Comparison of ENCODE assay signal across 13 mouse cellular contexts in genomic region chr6:91408616-91409015, GRCm38 (mm10). TPM values are rescaled to one million over a fixed set of nuclear protein-coding genes. Genes with fewer than 3 reads are reported as not detected.
A peak's percentile ranks its signal among the peaks of the same experiment; 100 is the strongest.
DNase-seq lines count a peak whose midpoint lies in the region; ATAC-seq and TF ChIP-seq lines count a peak whose summit lies in the region.
"Had no signal": no experiment of that assay in that cellular context is flagged by ENCODE, and none has a peak within 500 bp of the region (broad histone marks: within the 10 kb centered on the region; RNA-seq: fewer than 3 reads in every experiment).

No protein-coding gene starts in this region.

- TF ChIP-seq POLR2A in olfactory bulb, adult 2 months (IDR thresholded peaks at IDR 0.05; ENCODE audit: insufficient read depth, low read depth, low read length): no peak

- no peak for DNase-seq in midbrain, embryonic 10.5 days (ENCODE audit: low spot score)
- peak; percentile 85 to 88 for DNase-seq in cerebellum, postnatal 25 days
- no peak for DNase-seq in embryo, embryonic 10 days (ENCODE audit: low spot score)
- DNase-seq in embryo, embryonic 9.5 days (ENCODE audit: extremely low spot score): no peak
- DNase-seq: adrenal gland, adult 2 months had no signal

- peaks cover 53% of the 10 kb centered on the region for H3K36me3 ChIP-seq in midbrain, embryonic 10.5 days
- H3K36me3 ChIP-seq in midbrain, embryonic 16.5 days (ENCODE audit: control insufficient read depth, insufficient read depth, low read length): no peaks in the 10 kb centered on the region
- H3K36me3 ChIP-seq in hindbrain, embryonic 12.5 days: no peaks in the 10 kb centered on the region; the same call in 1 of the 2 replicates
- H3K36me3 ChIP-seq: embryonic facial prominence, embryonic 13.5 days; G1E; limb, embryonic 13.5 days had no signal

- 88% methylated on average over 13 of the region's 13 CpGs for WGBS in midbrain, embryonic 10.5 days
- 87% methylated on average over 13 of the region's 13 CpGs for WGBS in midbrain, embryonic 16.5 days
- WGBS in hindbrain, embryonic 12.5 days: 90% methylated on average over 13 of the region's 13 CpGs
- WGBS in olfactory bulb, adult 2 months: 64% methylated on average over 13 of the region's 13 CpGs

- no peak overlapping the region for H3K9ac ChIP-seq in midbrain, embryonic 16.5 days (ENCODE audit: low read depth, low read length)
- H3K9ac ChIP-seq in hindbrain, embryonic 12.5 days: no peak overlapping the region
- H3K9ac ChIP-seq: embryonic facial prominence, embryonic 13.5 days; limb, embryonic 13.5 days had no signal

- ATAC-seq in midbrain, embryonic 16.5 days: no peak
- no peak for ATAC-seq in hindbrain, embryonic 12.5 days (ENCODE audit: low FRiP score)

- TF ChIP-seq CTCF in olfactory bulb, adult 2 months (IDR thresholded peaks at IDR 0.05; ENCODE audit: insufficient read depth, low read depth, low read length): no peak

- H3K27ac ChIP-seq in midbrain, embryonic 10.5 days (replicated peaks): no peak overlapping the region
- no peak overlapping the region for H3K27ac ChIP-seq in midbrain, embryonic 16.5 days (ENCODE audit: low read length)
- no peak overlapping the region for H3K27ac ChIP-seq in hindbrain, embryonic 12.5 days
- H3K27ac ChIP-seq in olfactory bulb, adult 2 months (ENCODE audit: insufficient read depth, low read depth, low read length): no peak overlapping the region
- H3K27ac ChIP-seq: embryonic facial prominence, embryonic 13.5 days; heart, adult 2 months; limb, embryonic 13.5 days had no signal

- H3K4me2 ChIP-seq in midbrain, embryonic 16.5 days (ENCODE audit: low read length): no peak overlapping the region; the same call in 1 of the 2 replicates
- peak overlapping the region; percentile 97 for H3K4me2 ChIP-seq in hindbrain, embryonic 12.5 days (replicated peaks)

- H3K9me3 ChIP-seq in midbrain, embryonic 10.5 days (replicated peaks): no peaks in the 10 kb centered on the region
- no peaks in the 10 kb centered on the region for H3K9me3 ChIP-seq in midbrain, embryonic 16.5 days (replicated peaks; ENCODE audit: control insufficient read depth, low read length, poor library complexity, severe bottlenecking)
- H3K9me3 ChIP-seq in hindbrain, embryonic 12.5 days (replicated peaks): no peaks in the 10 kb centered on the region
- H3K9me3 ChIP-seq: embryonic facial prominence, embryonic 13.5 days; G1E; limb, embryonic 13.5 days had no signal

- H3K4me3 ChIP-seq in midbrain, embryonic 10.5 days: peak overlapping the region; percentile 83
- H3K4me3 ChIP-seq in midbrain, embryonic 16.5 days (ENCODE audit: low read depth, low read length): no peak overlapping the region
- H3K4me3 ChIP-seq in hindbrain, embryonic 12.5 days: 0 out of 2 replicates have a peak overlapping the region, but pooled peaks have one; percentile 64
- 0 out of 2 replicates have a peak overlapping the region, but pooled peaks have one; percentile 86 for H3K4me3 ChIP-seq in olfactory bulb, adult 2 months (ENCODE audit: insufficient read depth, low read depth, low read length)
- H3K4me3 ChIP-seq: heart, adult 2 months had no signal

- H3K4me1 ChIP-seq in midbrain, embryonic 10.5 days: peaks cover 40% of the 10 kb centered on the region
- H3K4me1 ChIP-seq in midbrain, embryonic 16.5 days (ENCODE audit: control insufficient read depth, insufficient read depth, low read length): peaks cover 17% of the 10 kb centered on the region; the same call in 1 of the 2 replicates
- peaks cover 24% of the 10 kb centered on the region for H3K4me1 ChIP-seq in hindbrain, embryonic 12.5 days
- H3K4me1 ChIP-seq in olfactory bulb, adult 2 months (ENCODE audit: control insufficient read depth, insufficient read depth, low read length): peaks cover 19% of the 10 kb centered on the region

- peaks cover 84% of the 10 kb centered on the region for H3K27me3 ChIP-seq in midbrain, embryonic 10.5 days (ENCODE audit: low read depth, poor library complexity, severe bottlenecking)
- peaks cover 7% of the 10 kb centered on the region; the same call in 1 of the 2 replicates for H3K27me3 ChIP-seq in midbrain, embryonic 16.5 days (ENCODE audit: control insufficient read depth, insufficient read depth, low read depth, low read length)
- H3K27me3 ChIP-seq in hindbrain, embryonic 12.5 days: peaks cover 64% of the 10 kb centered on the region

RNA-seq across cellular contexts. Expression of gene Wnt7a, which starts 2.5 kb away (rescaled TPM):
- 14.4 and 16.8 TPM in 2 replicates for polyA plus RNA-seq in midbrain, embryonic 10.5 days (2016; fragmentation: Nextera tagmentation; extraction: Ambion mirVana)
- 8.4 and 10.8 TPM in 2 replicates for polyA plus RNA-seq in midbrain, embryonic 16.5 days (2015; fragmentation: Nextera tagmentation; extraction: Ambion mirVana)
- 9.4 and 12.0 TPM in 2 replicates for polyA plus RNA-seq in hindbrain, embryonic 12.5 days (2016; fragmentation: Nextera tagmentation; extraction: Ambion mirVana)
- polyA plus RNA-seq in olfactory bulb, adult 2 months (2012; ENCODE audit: insufficient read depth, insufficient read length, low replicate concordance, missing spikeins): not detected in 2 replicates
- polyA plus RNA-seq: adrenal gland, adult 2 months; G1E; heart, adult 2 months; intestine, embryonic 14.5 days had no signal

Comparison
In these comparisons a context has a peak if more than half of its experiments do, and no peak if none do; other contexts are left out.
1. DNase-seq: peak in cerebellum, postnatal 25 days (2 of 2); none in midbrain, embryonic 10.5 days (single experiment), embryo, embryonic 10 days (single experiment) and embryo, embryonic 9.5 days (single experiment).